Comparison of ENCODE assay signal across 8 mouse cellular contexts in the genomic region with DNA sequence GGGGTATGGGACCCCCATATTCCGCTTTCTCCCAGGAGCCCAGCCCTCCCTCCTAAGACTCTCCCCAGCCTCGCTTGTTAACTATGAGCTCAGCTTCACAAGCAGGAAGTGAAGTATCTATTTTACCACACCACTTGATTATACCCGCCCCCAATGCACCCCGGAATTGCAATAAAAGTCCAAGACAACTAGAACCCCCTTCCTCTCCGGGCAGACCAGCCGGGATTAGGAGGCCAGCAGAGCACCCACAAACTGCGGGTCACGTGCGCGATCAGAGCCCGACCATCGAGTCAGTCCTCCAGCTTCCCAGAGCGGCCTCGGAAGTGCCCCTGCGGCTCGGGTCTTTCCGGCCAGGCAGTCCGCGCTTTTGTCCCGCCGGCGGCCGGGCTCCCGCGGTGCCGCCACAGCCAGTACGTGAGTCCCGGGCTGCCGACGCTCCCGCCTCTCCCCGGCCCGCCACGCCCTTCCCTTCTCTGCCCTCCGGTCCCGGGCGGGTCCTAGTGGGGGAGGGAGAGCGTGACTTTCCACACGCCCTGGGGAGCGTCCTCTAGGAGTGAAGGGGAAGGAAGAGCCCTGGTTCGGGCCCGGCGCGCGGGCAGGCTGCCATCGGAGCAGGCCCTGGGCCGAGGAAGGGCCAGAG. TPM values are rescaled to one million over a fixed set of nuclear protein-coding genes. Genes with fewer than 3 reads are reported as not detected.
DNase-seq lines count a peak whose midpoint lies in the region; ATAC-seq and TF ChIP-seq lines count a peak whose summit lies in the region.

Gene Zfp62 (plus strand): TSS at position 164 of the 640 bp plus-strand sequence.

- peaks cover 24% of the 10 kb centered on the region for H3K36me3 ChIP-seq in E14TG2a.4 (ENCODE audit: insufficient read depth, low read length)
- peaks cover 7% of the 10 kb centered on the region; the same call in 1 of the 2 replicates for H3K36me3 ChIP-seq in forebrain, embryonic 13.5 days (ENCODE audit: poor library complexity, severe bottlenecking)
- peaks cover 3% of the 10 kb centered on the region; the same call in 1 of the 2 replicates for H3K36me3 ChIP-seq in neural tube, embryonic 15.5 days

- intact Hi-C loops in heart, postnatal 14 days (cut with DNase I) = loop anchor here (2.0 to 10.0 kb wide), 4 partner anchors 48 to 408 kb away; partner anchors contain the start of genes Irgm1 and Trim41

- H3K4me1 ChIP-seq in E14TG2a.4 (replicated peaks; ENCODE audit: low read depth, low read length) = peaks cover 25% of the 10 kb centered on the region
- peaks cover 26% of the 10 kb centered on the region for H3K4me1 ChIP-seq in forebrain, embryonic 13.5 days
- H3K4me1 ChIP-seq in neural tube, embryonic 15.5 days = peaks cover 22% of the 10 kb centered on the region

- H3K27ac ChIP-seq in forebrain, embryonic 13.5 days = peak within 1 kb of the TSS; percentile 98
- H3K27ac ChIP-seq in neural tube, embryonic 15.5 days (replicated peaks) = peak within 1 kb of the TSS; percentile 97

- peak; percentile 95 for ATAC-seq in forebrain, embryonic 13.5 days
- ATAC-seq in neural tube, embryonic 15.5 days (ENCODE audit: low FRiP score) = peak; percentile 94

- H3K9me3 ChIP-seq in E14TG2a.4 (ENCODE audit: low read length) = peaks cover 12% of the 10 kb centered on the region
- no peaks in the 10 kb centered on the region for H3K9me3 ChIP-seq in forebrain, embryonic 13.5 days (replicated peaks)
- no peaks in the 10 kb centered on the region for H3K9me3 ChIP-seq in neural tube, embryonic 15.5 days (replicated peaks)

- peak; percentile 89 for DNase-seq in c-Kit-positive CD71-positive TER-119-positive erythroid progenitor cells, embryonic 14.5 days (ENCODE audit: low spot score)
- peak; percentile 94 to 96 for DNase-seq in heart, postnatal 14 days
- DNase-seq in layer of hippocampus, adult 11-12 months (ENCODE audit: low spot score) = peak; percentile 94
- DNase-seq in lung, adult 18-20 months = peak; percentile 93 to 95
- DNase-seq in testis, postnatal 14 days (ENCODE audit: low spot score) = peak; percentile 91

- no peak for TF ChIP-seq CTCF in E14TG2a.4 (conservative IDR thresholded peaks at IDR 0.05; ENCODE audit: low read length)

- H3K4me2 ChIP-seq in forebrain, embryonic 13.5 days = peak within 1 kb of the TSS; percentile 67
- H3K4me2 ChIP-seq in neural tube, embryonic 15.5 days = peak within 1 kb of the TSS; percentile 90

- peak within 1 kb of the TSS; percentile 98 for H3K9ac ChIP-seq in forebrain, embryonic 13.5 days
- peak within 1 kb of the TSS; percentile 92 for H3K9ac ChIP-seq in neural tube, embryonic 15.5 days (replicated peaks)

- no peaks in the 10 kb centered on the region for H3K27me3 ChIP-seq in E14TG2a.4 (ENCODE audit: insufficient read depth, low read length)
- no peaks in the 10 kb centered on the region for H3K27me3 ChIP-seq in forebrain, embryonic 13.5 days
- no peaks in the 10 kb centered on the region for H3K27me3 ChIP-seq in neural tube, embryonic 15.5 days (replicated peaks)

- WGBS in forebrain, embryonic 13.5 days = under 1% methylated on average over 47 of the region's 47 CpGs
- 0% methylated on average over 47 of the region's 47 CpGs for WGBS in neural tube, embryonic 15.5 days

- H3K4me3 ChIP-seq in E14TG2a.4 (replicated peaks; ENCODE audit: low read length) = peak within 1 kb of the TSS; percentile 94
- H3K4me3 ChIP-seq in forebrain, embryonic 13.5 days = peak within 1 kb of the TSS; percentile 91
- H3K4me3 ChIP-seq in neural tube, embryonic 15.5 days (replicated peaks) = peak within 1 kb of the TSS; percentile 92

RNA-seq across cellular contexts. Expression of gene Zfp62, which starts in this region (rescaled TPM):
- polyA plus RNA-seq in forebrain, embryonic 13.5 days (2015; fragmentation: Nextera tagmentation; extraction: Ambion mirVana) = 58.5 and 58.6 TPM in 2 replicates
- total RNA-seq in heart, postnatal 14 days (2021) = 10 to 100 TPM; 26.3 to 27.0 TPM
- polyA plus RNA-seq in neural tube, embryonic 15.5 days (2015; fragmentation: Nextera tagmentation; extraction: Ambion mirVana) = 33.6 and 38.2 TPM in 2 replicates

Comparison
In these comparisons a context has a peak if more than half of its experiments do, and no peak if none do; other contexts are left out.
1. Peak in every context shown above with its lines: DNase-seq, ATAC-seq, H3K4me3 ChIP-seq and H3K27ac ChIP-seq.